Mouse (Mus musculus): Measurements from ENCODE around the gene Qrsl1. TPM values are rescaled to one million over a fixed set of nuclear protein-coding genes. Genes with fewer than 3 reads are reported as not detected.

The Qrsl1 gene
- total and polyA plus RNA-seq, 2 experiments from 2014 or later, result 14.7 to 18.8 TPM

DNA sequence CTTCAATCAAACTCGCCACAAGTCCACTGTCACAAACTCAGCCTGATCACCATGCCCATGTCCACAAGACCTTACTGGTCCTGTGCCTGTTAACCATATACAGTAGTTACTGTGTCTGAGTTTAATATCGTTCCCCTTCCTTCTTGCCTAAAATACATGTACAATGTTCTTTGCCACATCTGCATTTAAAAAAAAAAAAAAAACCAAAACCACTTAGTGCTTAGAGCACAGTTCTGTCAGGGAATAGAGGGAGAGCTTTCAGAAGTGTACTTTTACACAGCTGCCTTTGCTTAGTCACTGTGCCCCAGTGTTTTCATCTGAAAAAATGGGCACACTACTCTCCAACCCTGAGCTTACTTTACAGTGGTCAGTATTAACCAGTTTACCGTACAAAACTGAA is 76.8 kb downstream of the Qrsl1 start:
- H3K27me3 ChIP-seq (ENCODE audit: insufficient read depth, low read length), result no peaks in the 10 kb centered on the region
- no peaks in the 10 kb centered on the region for H3K36me3 ChIP-seq (ENCODE audit: insufficient read depth)
- H3K4me3 ChIP-seq (ENCODE audit: low read depth, low read length), result no peak overlapping the region
- no peak overlapping the region for H3K9ac ChIP-seq
- 88% methylated on average over 3 of the region's 3 CpGs for WGBS
- no peak overlapping the region for H3K4me2 ChIP-seq (ENCODE audit: low read depth)
- ATAC-seq (no peak), DNase-seq (no peak)
- H3K9me3 ChIP-seq (ENCODE audit: low read length), result no peaks in the 10 kb centered on the region
- no peak for TF ChIP-seq CTCF (IDR thresholded peaks at IDR 0.05; ENCODE audit: low read depth)
- no peaks in the 10 kb centered on the region for H3K4me1 ChIP-seq (ENCODE audit: insufficient read depth)
- H3K27ac ChIP-seq (ENCODE audit: low read depth, low read length), result no peak overlapping the region

Other genes with a start within 250 kb of the Qrsl1 start
- gene Rtn4ip1, start 62 bp upstream of the Qrsl1 start, total RNA-seq (2014; rRNA removed), result 4.7 and 5.8 TPM in 2 replicates
- 8.5 and 10.6 TPM in 2 replicates for gene Rtn4ip1, start 62 bp upstream of the Qrsl1 start, polyA plus RNA-seq (2015; fragmentation: Nextera tagmentation; extraction: Ambion mirVana)
- 0.77 and 0.90 TPM in 2 replicates for gene Crybg1, start 247.1 kb upstream of the Qrsl1 start, total RNA-seq (2014; rRNA removed)
- 0.19 and 0.25 TPM in 2 replicates for gene Crybg1, start 247.1 kb upstream of the Qrsl1 start, polyA plus RNA-seq (2015; fragmentation: Nextera tagmentation; extraction: Ambion mirVana)